Mouse (Mus musculus): ENCODE results near the gene Fzd1. TPM values are rescaled to one million over a fixed set of nuclear protein-coding genes. Genes with fewer than 3 reads are reported as not detected.

Gene Fzd1
- polyA plus RNA-seq, 2 experiments = 2.6 to 3.9 TPM

DNA sequence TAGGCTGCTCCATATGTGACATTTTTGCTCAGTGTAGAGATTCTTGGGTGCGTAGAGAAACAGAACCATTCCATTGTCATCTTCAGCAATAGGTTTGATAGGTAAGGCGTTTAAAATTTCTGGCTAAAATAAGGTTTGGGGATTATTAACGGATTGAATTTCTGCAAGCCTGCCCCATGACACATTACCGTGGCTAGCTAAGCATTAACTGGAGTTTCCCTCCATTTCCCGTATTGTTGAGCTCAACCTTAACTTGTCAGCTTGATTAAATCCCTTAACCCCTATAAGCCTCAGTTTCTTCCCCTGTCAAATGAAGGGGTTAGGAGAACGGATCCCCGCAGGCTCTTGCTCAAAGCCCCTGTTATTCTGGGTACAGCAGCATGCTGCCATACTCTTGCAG is 22.4 kb downstream of the Fzd1 start:
- no peak for DNase-seq (ENCODE audit: low read depth in 3 of 3, low spot score in 3 of 3)
- H3K4me2 ChIP-seq (ENCODE audit: low read depth) = no peak overlapping the region
- H3K27ac ChIP-seq = no peak overlapping the region
- peaks cover 0 to 4% of the 10 kb centered on the region in 2 experiments; a peak in 1 of 4 replicates for H3K4me1 ChIP-seq (replicated peaks; ENCODE audit: control insufficient read depth in 2 of 2, insufficient read depth in 2 of 2, low read length in 1 of 2)
- no peak overlapping the region for H3K4me3 ChIP-seq (ENCODE audit: insufficient read depth in 1 of 2, low read depth in 2 of 2, low read length in 2 of 2)
- no peaks in the 10 kb centered on the region for H3K27me3 ChIP-seq (ENCODE audit: control insufficient read depth, insufficient read depth, low read length)
- no peak overlapping the region for H3K9ac ChIP-seq (replicated peaks)
- no peaks in the 10 kb centered on the region for H3K9me3 ChIP-seq (ENCODE audit: control insufficient read depth, low read length)
- no peak for ATAC-seq (ENCODE audit: insufficient read depth)
- TF ChIP-seq CTCF (IDR thresholded peaks at IDR 0.05; ENCODE audit: low read depth) = no peak
- WGBS (ENCODE audit: insufficient replicate concordance) = 66% methylated on average over 7 of the region's 7 CpGs
- H3K36me3 ChIP-seq (replicated peaks; ENCODE audit: control insufficient read depth, insufficient read depth, low read depth) = no peaks in the 10 kb centered on the region

DNA sequence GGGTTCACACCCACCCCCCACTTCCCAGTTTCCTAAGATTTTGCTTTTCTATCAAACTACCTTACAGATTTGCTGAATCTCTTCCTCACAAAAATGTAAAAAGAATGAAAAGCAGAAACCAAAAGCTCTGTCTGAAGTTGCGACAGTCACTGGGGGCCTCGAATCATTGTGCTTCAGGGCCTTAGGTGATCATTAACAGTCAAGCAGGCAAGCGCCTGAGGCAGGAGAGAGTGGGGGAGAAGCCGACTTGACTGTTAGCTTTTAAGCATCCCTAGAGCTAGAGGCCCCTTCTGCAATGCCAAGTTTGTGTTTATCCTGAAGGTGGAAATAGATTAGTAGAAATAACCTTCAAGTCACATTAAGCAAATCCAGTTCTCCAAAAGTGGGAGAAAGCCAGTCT is 24.6 kb downstream of the Fzd1 start:
- WGBS (ENCODE audit: insufficient replicate concordance) = 45% methylated on average over 4 of the region's 4 CpGs
- Histone ChIP-seq H3K27ac (no peak overlapping the region), H3K4me1 (replicated peaks; ENCODE audit: control insufficient read depth in 2 of 2, insufficient read depth in 2 of 2, low read length in 1 of 2) (peaks cover 0 to 4% of the 10 kb centered on the region in 2 experiments; a peak in 1 of 4 replicates), H3K36me3 (replicated peaks; ENCODE audit: control insufficient read depth, insufficient read depth, low read depth) (no peaks in the 10 kb centered on the region), H3K4me2 (ENCODE audit: low read depth) (no peak overlapping the region), H3K4me3 (ENCODE audit: insufficient read depth in 1 of 2, low read depth in 2 of 2, low read length in 2 of 2) (no peak overlapping the region), H3K9me3 (ENCODE audit: control insufficient read depth, low read length) (no peaks in the 10 kb centered on the region), H3K9ac (replicated peaks) (no peak overlapping the region), H3K27me3 (ENCODE audit: control insufficient read depth, insufficient read depth, low read length) (no peaks in the 10 kb centered on the region)
- DNase-seq (ENCODE audit: low read depth in 3 of 3, low spot score in 3 of 3) (no peak), ATAC-seq (ENCODE audit: insufficient read depth) (no peak)
- TF ChIP-seq CTCF (IDR thresholded peaks at IDR 0.05; ENCODE audit: low read depth) (no peak), EP300 (IDR thresholded peaks at IDR 0.05; ENCODE audit: low read depth) (no peak)

DNA sequence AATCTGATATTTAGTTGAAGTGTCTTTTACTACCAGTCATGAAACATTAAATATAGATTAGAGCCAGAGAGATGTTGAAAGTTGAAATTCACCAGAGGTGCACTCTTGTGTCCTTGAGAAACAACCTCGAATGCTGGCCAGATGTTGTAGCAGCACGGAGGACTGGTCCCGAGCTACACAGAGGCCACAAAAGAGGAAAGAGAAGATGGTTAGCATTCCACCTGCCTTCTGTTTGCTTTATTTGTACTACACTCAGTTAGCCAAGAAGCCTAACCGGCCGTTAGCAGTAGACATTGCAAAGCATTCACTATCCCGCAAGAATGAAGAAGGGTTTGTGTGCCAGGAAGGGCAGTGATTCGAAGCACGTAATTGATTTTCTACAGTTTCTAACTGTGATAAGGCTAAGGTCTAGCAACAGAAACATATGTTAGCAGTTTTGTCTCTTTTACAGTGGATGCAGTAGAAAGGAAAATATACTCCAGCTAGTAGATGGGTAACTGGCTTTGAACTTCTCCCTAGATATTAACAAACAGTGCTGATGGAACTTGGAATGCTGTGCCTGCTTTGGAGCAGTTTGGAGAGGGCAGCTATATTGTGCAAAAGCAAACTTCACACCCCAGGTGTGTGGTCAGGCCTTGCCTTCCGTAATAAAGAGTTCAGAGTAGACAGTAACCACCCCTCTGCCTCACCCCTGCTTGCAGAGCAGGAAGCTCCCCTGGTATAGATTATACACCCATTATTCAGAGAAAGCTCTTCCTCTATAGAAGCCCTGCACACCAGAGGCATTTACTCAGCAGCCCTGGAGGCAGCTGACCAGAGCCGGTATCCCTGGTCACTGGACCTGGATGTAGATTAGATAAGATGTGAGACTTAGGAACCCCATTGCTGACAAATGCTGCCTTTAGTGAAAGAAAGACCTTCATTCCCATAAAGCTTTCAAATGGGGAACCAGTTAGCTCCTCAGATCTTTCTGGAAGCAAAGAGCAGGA is 25.3 kb downstream of the Fzd1 start:
- TF ChIP-seq CTCF (IDR thresholded peaks at IDR 0.05; ENCODE audit: low read depth) = no peak
- TF ChIP-seq EP300 (IDR thresholded peaks at IDR 0.05; ENCODE audit: low read depth) = no peak
- WGBS (ENCODE audit: insufficient replicate concordance) = 54% methylated on average over 10 of the region's 10 CpGs
- Histone ChIP-seq H3K4me1 (replicated peaks; ENCODE audit: control insufficient read depth in 2 of 2, insufficient read depth in 2 of 2, low read length in 1 of 2) (peaks cover 0 to 4% of the 10 kb centered on the region in 2 experiments; a peak in 1 of 4 replicates), H3K4me2 (ENCODE audit: low read depth) (no peak overlapping the region), H3K36me3 (replicated peaks; ENCODE audit: control insufficient read depth, insufficient read depth, low read depth) (no peaks in the 10 kb centered on the region), H3K4me3 (ENCODE audit: insufficient read depth in 1 of 2, low read depth in 2 of 2, low read length in 2 of 2) (no peak overlapping the region), H3K9ac (replicated peaks) (no peak overlapping the region), H3K9me3 (ENCODE audit: control insufficient read depth, low read length) (no peaks in the 10 kb centered on the region), H3K27me3 (ENCODE audit: control insufficient read depth, insufficient read depth, low read length) (no peaks in the 10 kb centered on the region), H3K27ac (no peak overlapping the region)
- DNase-seq (ENCODE audit: low read depth in 3 of 3, low spot score in 3 of 3) (no peak), ATAC-seq (ENCODE audit: insufficient read depth) (no peak)

DNA sequence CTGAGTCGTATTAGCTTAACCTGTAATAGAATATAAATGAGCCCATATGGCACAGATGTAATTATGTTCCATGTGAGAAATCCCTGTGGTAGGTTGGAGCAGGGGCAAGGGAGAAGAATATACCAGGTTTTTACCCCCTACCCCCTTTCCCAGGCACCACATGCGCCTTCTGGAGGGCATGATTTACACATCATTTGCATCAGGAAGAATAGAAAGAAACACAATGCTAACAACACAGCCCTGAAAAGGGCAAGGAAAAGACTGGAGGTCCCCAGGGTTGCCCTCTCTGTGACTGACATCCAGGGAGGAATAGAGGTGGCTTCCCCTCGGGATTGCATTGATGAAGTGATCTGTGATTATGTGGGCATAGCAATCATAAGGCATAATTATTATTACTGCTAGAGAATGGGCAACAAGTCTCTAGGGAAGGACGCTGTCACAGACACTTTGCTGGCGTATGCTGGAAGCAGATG is 26.1 kb downstream of the Fzd1 start:
- 61% methylated on average over 5 of the region's 5 CpGs for WGBS (ENCODE audit: insufficient replicate concordance)
- no peaks in the 10 kb centered on the region for H3K9me3 ChIP-seq (ENCODE audit: control insufficient read depth, low read length)
- no peak for ATAC-seq (ENCODE audit: insufficient read depth)

DNA sequence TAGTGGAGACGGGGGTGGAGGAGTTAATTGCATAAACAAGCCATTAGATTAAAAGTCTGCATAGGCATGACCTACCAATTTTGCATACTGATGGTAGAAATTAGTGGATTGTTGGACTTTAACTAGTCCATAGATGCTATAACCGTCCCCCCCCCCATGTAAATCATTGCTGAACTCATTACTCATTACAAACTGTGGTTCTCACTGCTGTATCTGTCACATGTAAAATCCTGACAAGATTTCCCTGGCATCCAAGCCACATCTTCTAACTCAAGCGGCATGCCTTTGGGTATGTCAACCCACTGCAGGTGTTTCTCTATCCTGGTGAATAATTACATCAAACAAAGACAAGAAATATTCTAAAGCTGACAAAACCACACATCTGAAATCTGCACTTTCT is 26.8 kb downstream of the Fzd1 start:
- Histone ChIP-seq H3K9me3 (ENCODE audit: control insufficient read depth, low read length) (no peaks in the 10 kb centered on the region), H3K9ac (replicated peaks) (no peak overlapping the region), H3K4me3 (ENCODE audit: insufficient read depth in 1 of 2, low read depth in 2 of 2, low read length in 2 of 2) (no peak overlapping the region), H3K27me3 (ENCODE audit: control insufficient read depth, insufficient read depth, low read length) (no peaks in the 10 kb centered on the region), H3K4me1 (replicated peaks; ENCODE audit: control insufficient read depth in 2 of 2, insufficient read depth in 2 of 2, low read length in 1 of 2) (peaks cover 0 to 4% of the 10 kb centered on the region in 2 experiments; a peak in 1 of 4 replicates), H3K27ac (no peak overlapping the region), H3K36me3 (replicated peaks; ENCODE audit: control insufficient read depth, insufficient read depth, low read depth) (no peaks in the 10 kb centered on the region), H3K4me2 (ENCODE audit: low read depth) (no peak overlapping the region)
- no peak for DNase-seq (ENCODE audit: low read depth in 3 of 3, low spot score in 3 of 3)
- TF ChIP-seq CTCF (IDR thresholded peaks at IDR 0.05; ENCODE audit: low read depth) (no peak), EP300 (IDR thresholded peaks at IDR 0.05; ENCODE audit: low read depth) (no peak)
- ATAC-seq (ENCODE audit: insufficient read depth) = no peak
- 57% methylated on average over 3 of the region's 3 CpGs for WGBS (ENCODE audit: insufficient replicate concordance)

More for the DNA sequence above, 26.1 kb downstream of the Fzd1 start:
- DNase-seq (ENCODE audit: low read depth in 3 of 3, low spot score in 3 of 3) = no peak
- TF ChIP-seq EP300 (IDR thresholded peaks at IDR 0.05; ENCODE audit: low read depth) (no peak), CTCF (IDR thresholded peaks at IDR 0.05; ENCODE audit: low read depth) (no peak)
- Histone ChIP-seq H3K27ac (no peak overlapping the region), H3K4me3 (ENCODE audit: insufficient read depth in 1 of 2, low read depth in 2 of 2, low read length in 2 of 2) (no peak overlapping the region), H3K27me3 (ENCODE audit: control insufficient read depth, insufficient read depth, low read length) (no peaks in the 10 kb centered on the region), H3K9ac (replicated peaks) (no peak overlapping the region), H3K36me3 (replicated peaks; ENCODE audit: control insufficient read depth, insufficient read depth, low read depth) (no peaks in the 10 kb centered on the region), H3K4me1 (replicated peaks; ENCODE audit: control insufficient read depth in 2 of 2, insufficient read depth in 2 of 2, low read length in 1 of 2) (peaks cover 0 to 4% of the 10 kb centered on the region in 2 experiments; a peak in 1 of 4 replicates), H3K4me2 (ENCODE audit: low read depth) (no peak overlapping the region)

Small RNAs within 50 kb of the gene (microRNA-seq; reads per million reads assigned to microRNA genes)
- not detected for gene Gm44483

Data from liver, embryonic 14.5 days (tissue).